Mouse (Mus musculus) testis, adult 2 months (tissue): ENCODE data around the gene Entpd1. TPM values are rescaled to one million over a fixed set of nuclear protein-coding genes. Genes with fewer than 3 reads are reported as not detected.
"Not testable (repeated sequence)": the region's sequence is repeated elsewhere in the genome, so short reads cannot be mapped to it uniquely, and the experiment has no call there.

Experiments
- H3K27ac ChIP-seq: fragments of 200-500 bp; 2 replicates; pipeline ENCODE4 v1.5.1; 2012; ENCODE audit warnings: low read depth, low read length; ENCODE audit not compliant: control insufficient read depth, insufficient read depth
- H3K27me3 ChIP-seq: fragments of 200-500 bp; 2 replicates; pipeline ENCODE4 v1.6.1; 2012; ENCODE audit warnings: mild to moderate bottlenecking, low read length, moderate library complexity; ENCODE audit not compliant: control insufficient read depth, insufficient read depth
- H3K36me3 ChIP-seq: fragments of 200-500 bp; 2 replicates; pipeline ENCODE4 v1.6.1; 2012; ENCODE audit warnings: mild to moderate bottlenecking, low read length; ENCODE audit not compliant: control insufficient read depth, insufficient read depth
- H3K4me1 ChIP-seq: fragments of 200-500 bp; 2 replicates; pipeline ENCODE4 v1.6.1; 2012; ENCODE audit warnings: low read length; ENCODE audit not compliant: control insufficient read depth, insufficient read depth
- H3K4me3 ChIP-seq: fragments of 200-500 bp; 2 replicates; pipeline ENCODE4 v1.5.1; 2012; ENCODE audit warnings: low read depth, mild to moderate bottlenecking, low read length, moderate library complexity, mixed read lengths; ENCODE audit not compliant: control insufficient read depth
- CTCF ChIP-seq: fragments of 200-500 bp; IDR thresholded peaks from 2 replicates; pipeline ENCODE4 v1.5.1; 2012; ENCODE audit warnings: low read depth, mild to moderate bottlenecking, inconsistent platforms, low read length, moderate library complexity; ENCODE audit not compliant: control insufficient read depth, insufficient read depth, insufficient replicate concordance
- POLR2A ChIP-seq: fragments of 200-500 bp; IDR thresholded peaks from 2 replicates; pipeline ENCODE4 v1.6.1; 2012; ENCODE audit warnings: low read depth, mild to moderate bottlenecking, inconsistent platforms, low read length, moderate library complexity; ENCODE audit not compliant: control insufficient read depth
- polyA plus RNA-seq: library from polyadenylated mRNA; depleted of rRNA; stranded (reverse); fragments of >200 nt; gene quantifications from 2 replicates; pipeline ENCODE4 v1.2.3, GENCODE M21; 2012

The Entpd1 gene
- polyA plus RNA-seq, 1 experiment = 41.4 TPM

DNA sequence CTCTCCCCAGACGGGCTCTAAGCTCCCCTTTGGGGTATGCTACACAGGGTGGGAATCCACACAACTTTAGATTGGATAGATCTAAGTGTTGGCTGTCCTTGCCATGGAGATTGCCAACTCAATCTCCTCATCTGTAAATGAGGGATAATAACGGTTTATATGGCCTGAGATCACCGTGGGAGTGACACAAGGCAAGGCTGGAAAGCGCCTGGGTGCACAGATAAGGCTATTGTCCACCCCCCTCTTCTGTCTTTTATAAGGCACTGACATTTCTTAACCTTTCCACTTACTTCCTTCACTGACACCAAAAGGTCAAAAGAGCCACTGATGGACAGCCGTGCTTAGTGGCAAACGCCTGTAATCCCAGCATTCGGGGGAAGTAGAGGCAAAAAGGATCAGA lies 25.3 kb upstream of the Entpd1 start:
- Histone ChIP-seq H3K4me1 (peaks cover 7% of the 10 kb centered on the region), H3K27ac (no peak overlapping the region), H3K27me3 (no peaks in the 10 kb centered on the region), H3K36me3 (no peaks in the 10 kb centered on the region), H3K4me3 (no peak overlapping the region)
- TF ChIP-seq POLR2A (no peak), CTCF (no peak)

DNA sequence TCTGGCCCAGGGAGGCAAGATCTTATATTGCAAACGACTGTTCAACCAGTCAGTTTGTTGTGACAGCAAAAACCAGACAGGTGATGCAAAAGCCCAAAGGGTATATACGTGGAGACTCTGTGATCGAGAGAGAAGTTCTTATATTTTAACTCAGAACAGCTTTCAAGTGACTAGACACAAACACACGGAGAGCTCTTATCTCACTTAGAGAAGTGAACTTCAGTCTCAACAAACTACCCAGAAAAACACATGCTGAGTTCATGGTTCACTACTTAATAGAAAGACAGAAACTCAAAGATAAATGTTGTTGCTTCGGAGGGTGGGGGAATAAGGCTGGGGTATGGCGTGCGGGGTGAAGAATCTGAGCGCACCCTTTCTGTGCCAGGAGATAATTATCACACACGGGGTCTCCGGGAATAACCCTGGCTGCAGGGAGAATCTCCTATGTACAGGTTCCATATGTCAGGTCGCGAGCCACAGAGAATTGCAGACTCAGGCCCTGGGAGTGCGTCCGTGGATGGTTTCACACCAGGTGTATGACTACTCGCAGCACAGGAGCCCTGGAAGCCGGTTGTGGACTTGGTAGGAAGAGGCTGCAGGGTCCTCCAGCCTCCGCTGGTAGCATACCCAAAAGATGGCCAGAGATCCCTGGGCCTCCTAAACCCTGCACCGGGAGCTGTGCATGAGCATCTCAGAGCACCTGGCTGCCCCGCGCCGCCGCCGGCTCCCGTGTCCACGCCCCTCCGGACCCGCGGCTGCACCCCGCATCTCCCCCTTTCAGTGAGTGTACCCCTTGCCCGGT lies 24.5 kb upstream of the Entpd1 start:
- peak overlapping the region; percentile 88 for H3K4me3 ChIP-seq
- H3K36me3 ChIP-seq = no peaks in the 10 kb centered on the region
- no peak overlapping the region for H3K27ac ChIP-seq
- H3K4me1 ChIP-seq = peaks cover 7% of the 10 kb centered on the region
- no peaks in the 10 kb centered on the region for H3K27me3 ChIP-seq
- no peak for TF ChIP-seq CTCF
- no peak for TF ChIP-seq POLR2A

DNA sequence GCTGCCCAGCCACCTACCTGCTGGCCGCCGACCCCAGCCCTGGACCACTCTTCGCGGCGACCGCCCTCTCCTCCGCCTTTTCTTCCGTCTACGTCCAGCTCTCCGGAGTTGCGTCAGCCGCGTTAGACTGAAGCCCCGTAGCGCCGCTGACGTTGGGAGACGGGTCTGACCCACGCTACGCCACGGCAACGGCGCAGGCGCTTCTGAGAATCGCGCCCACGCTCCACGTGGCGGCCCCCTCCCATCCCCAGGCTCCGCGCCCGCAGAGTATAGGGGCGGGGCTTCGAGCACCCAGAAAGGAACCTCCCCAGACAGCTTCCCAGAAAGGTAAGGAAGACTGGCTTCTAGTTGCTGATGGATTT lies 23.9 kb upstream of the Entpd1 start, which contains the start of gene Aldh18a1:
Gene Aldh18a1, minus strand, starts transcription at position 171 of the 362 bp plus-strand sequence.
- peak within 1 kb of the TSS; percentile 39; the same call in 1 of the 2 replicates for H3K27ac ChIP-seq
- TF ChIP-seq CTCF (no peak), POLR2A (peak; percentile 37)

DNA sequence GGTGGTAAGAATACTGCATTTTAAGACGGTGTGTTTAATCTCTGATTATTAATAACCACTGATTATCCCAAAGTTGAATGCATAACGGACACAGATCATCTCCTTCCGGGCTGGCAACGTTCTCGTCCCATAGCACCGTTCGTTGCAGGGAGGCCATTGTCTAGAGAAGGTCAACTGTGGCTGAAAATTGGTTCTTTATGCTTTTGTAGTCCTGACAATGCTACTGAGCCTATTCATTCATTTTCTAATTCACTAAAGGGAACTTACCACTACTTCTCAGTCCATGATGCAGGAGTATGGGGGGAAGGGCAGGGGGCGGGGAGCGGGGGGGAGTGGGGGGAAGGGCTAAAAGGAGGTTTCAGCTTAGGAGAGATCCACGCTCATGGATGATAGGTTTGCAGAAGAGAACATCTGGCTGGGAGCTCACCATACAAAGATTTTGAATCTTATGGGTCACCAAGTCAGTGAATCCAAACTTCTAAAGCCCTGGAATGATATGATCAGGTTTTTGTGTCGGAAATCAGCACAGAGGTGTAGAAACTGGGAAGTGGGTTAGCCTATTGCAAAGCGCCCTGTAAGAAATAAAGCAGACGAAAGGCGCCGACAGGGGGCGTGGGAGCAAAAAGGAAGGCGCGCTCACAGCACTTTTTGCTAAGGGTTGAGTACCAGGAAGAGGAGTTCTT lies 23.2 kb upstream of the Entpd1 start:
- TF ChIP-seq CTCF (peak; percentile 47; the same call in 1 of the 2 replicates), POLR2A (peak; percentile 18; the same call in 1 of the 2 replicates)
- Histone ChIP-seq H3K4me1 (peaks cover 7% of the 10 kb centered on the region), H3K27ac (peak overlapping the region; percentile 39; the same call in 1 of the 2 replicates), H3K4me3 (peak overlapping the region; percentile 88), H3K27me3 (no peaks in the 10 kb centered on the region), H3K36me3 (no peaks in the 10 kb centered on the region)

More for the DNA sequence above, 23.9 kb upstream of the Entpd1 start, which contains the start of gene Aldh18a1:
- Histone ChIP-seq H3K4me1 (peaks cover 7% of the 10 kb centered on the region), H3K4me3 (peak within 1 kb of the TSS; percentile 88), H3K36me3 (no peaks in the 10 kb centered on the region), H3K27me3 (no peaks in the 10 kb centered on the region)

DNA sequence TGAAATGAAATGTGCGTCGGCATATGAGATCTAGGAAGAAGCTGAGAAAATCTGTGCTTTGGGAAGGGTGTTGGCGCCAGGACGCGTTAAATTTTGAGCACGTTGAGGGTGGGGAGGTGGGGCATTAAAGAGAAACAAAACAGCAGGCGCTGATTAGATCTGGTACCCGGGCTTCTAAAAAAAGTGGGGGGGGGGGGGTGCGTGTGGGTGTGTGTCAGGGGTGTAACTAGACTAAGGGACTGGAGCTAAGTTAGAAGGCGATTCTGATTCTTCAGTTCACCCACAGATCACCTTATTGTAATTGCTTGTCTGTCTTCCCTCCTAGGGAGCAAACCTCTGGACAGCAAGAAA lies 22.7 kb upstream of the Entpd1 start:
- Histone ChIP-seq H3K4me3 (peak overlapping the region; percentile 80), H3K4me1 (peaks cover 7% of the 10 kb centered on the region), H3K27me3 (no peaks in the 10 kb centered on the region), H3K36me3 (no peaks in the 10 kb centered on the region), H3K27ac (no peak overlapping the region)
- TF ChIP-seq CTCF (no peak; the same call in 1 of the 2 replicates), POLR2A (no peak)

DNA sequence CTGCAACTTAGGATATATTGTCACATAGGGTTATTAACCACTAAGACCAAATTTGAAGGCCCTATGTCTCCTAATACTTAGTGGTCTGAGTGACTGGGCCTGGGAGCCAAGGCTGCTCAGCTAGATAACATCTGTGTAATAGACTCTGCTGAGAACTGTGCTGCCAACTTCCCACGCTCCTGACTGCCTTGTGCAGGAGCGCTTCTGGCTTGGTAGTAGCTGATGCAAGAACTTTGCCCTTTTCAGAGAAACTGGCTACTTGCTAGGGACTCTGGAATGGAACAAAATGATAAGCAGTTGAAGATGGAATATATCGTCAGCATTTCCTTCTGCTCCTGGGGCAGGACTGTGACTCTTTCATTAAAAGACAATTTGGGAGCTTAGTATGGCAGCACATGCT lies 16.9 kb upstream of the Entpd1 start:
- TF ChIP-seq CTCF (no peak), POLR2A (no peak)
- no peaks in the 10 kb centered on the region for H3K27me3 ChIP-seq
- H3K4me3 ChIP-seq = no peak overlapping the region
- H3K27ac ChIP-seq = no peak overlapping the region
- H3K36me3 ChIP-seq = no peaks in the 10 kb centered on the region
- H3K4me1 ChIP-seq = no peaks in the 10 kb centered on the region

DNA sequence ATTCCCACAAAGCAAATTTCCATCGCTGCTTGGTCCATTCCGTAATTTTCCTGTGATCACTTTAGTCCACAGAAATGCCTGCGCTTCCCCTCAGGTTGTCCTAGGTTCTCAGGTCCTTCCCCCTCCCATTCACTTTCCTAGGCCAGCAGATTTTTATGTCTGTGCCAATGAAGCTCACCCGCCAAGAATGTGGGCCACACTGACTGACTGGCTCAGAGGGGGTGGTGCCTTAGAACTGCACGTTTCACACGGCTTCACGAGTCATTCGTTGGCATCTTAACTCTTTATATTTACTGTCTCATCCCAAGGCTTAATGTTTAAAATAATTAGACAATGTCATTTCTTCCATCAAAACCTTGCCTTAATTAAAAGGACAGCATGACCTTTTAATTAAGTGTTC lies 16.3 kb upstream of the Entpd1 start:
- Histone ChIP-seq H3K27me3 (no peaks in the 10 kb centered on the region), H3K27ac (no peak overlapping the region), H3K4me3 (no peak overlapping the region), H3K36me3 (no peaks in the 10 kb centered on the region), H3K4me1 (no peaks in the 10 kb centered on the region)
- TF ChIP-seq CTCF (no peak), POLR2A (no peak)

DNA sequence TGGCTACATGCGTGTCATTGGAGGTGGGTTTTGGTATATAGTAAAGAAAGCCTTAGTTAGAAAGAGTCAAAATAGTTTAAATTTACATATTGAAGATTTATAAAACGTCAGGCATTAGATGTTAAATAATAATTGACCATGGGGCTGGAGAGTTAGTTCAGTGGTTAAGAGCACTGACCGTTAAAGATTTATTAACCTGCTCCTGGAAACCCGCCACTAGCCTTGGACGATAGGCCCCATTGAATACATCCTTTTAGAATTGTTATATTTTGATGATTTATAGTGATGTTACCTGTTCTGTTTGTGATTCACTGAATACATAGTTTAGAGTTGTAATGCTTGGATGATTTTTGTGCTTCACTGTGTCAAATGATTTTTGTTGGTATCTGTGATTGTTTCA lies 11.3 kb upstream of the Entpd1 start:
- not testable (repeated sequence) for H3K27ac ChIP-seq, H3K36me3 ChIP-seq, H3K27me3 ChIP-seq, H3K4me3 ChIP-seq, H3K4me1 ChIP-seq
